Mouse (Mus musculus): ENCODE measurements at regions not wholly inside any gene's neighbourhood (a gene's known extent, or its start where the extent isn't known, plus 50 kb on each side); places are given as distances from the start of the nearest gene placed in this dataset.
A peak's percentile ranks its signal among the peaks of the same experiment; 100 is the strongest.

- no peak for TF ChIP-seq CTCF (IDR thresholded peaks at IDR 0.05)
- TF ChIP-seq EP300 (IDR thresholded peaks at IDR 0.05) = 0 out of 2 replicates have a peak, but pooled peaks have one; percentile 41
Observed at GRCm38 (mm10) chr11:16589085-16589680, 80.9 kb upstream of the Sec61g start.
